Mouse (Mus musculus): ENCODE results near the gene Eif1ad.

GRCm38 (mm10) chr19:5418750-5419466, 52.4 kb downstream of the Eif1ad start:
- TF ChIP-seq CTCF (IDR thresholded peaks at IDR 0.05; ENCODE audit: low read depth, low read length) (no peak), GATA1 (IDR thresholded peaks at IDR 0.05; ENCODE audit: borderline replicate concordance, low read length) (no peak), GATA2 (IDR thresholded peaks at IDR 0.05; ENCODE audit: borderline replicate concordance, low read depth, low read length) (no peak), TAL1 (conservative IDR thresholded peaks at IDR 0.05; ENCODE audit: low read depth, low read length) (no peak)
